Comparison of ENCODE assay signal across 9 mouse cellular contexts in the genomic region with DNA sequence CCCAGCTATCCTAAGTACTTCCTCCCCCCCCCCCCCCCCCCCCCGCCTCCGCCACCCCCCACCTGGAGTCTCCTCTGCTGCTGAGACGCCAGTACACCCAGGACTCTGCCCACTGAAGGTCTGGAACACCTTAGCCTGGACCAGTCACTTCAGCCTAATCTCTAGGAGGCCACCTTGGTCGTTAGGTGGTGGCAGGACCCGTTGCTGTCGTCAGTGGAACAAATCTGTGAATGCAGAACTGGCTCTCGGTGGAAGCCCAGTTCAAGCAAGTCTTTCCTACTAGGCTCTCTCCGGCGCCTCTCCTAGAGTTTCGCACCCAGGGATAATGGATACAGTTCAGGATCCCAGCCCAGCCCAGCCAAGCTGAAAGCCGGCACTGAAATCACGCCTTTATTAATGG. TPM values are rescaled to one million over a fixed set of nuclear protein-coding genes. Genes with fewer than 3 reads are reported as not detected.
DNase-seq lines count a peak whose midpoint lies in the region; ATAC-seq and TF ChIP-seq lines count a peak whose summit lies in the region.
"Had no signal": no experiment of that assay in that cellular context is flagged by ENCODE, and none has a peak within 500 bp of the region (broad histone marks: within the 10 kb centered on the region; RNA-seq: fewer than 3 reads in every experiment).

No protein-coding gene starts in this region.

- H3K9me3 ChIP-seq in hindbrain, embryonic 13.5 days, result no peaks in the 10 kb centered on the region
- no peaks in the 10 kb centered on the region for H3K9me3 ChIP-seq in lung, embryonic 16.5 days (ENCODE audit: control insufficient read depth, low read length)

- H3K4me2 ChIP-seq in hindbrain, embryonic 13.5 days, result peak overlapping the region; percentile 52
- H3K4me2 ChIP-seq in lung, embryonic 16.5 days (ENCODE audit: low read depth, low read length), result peak overlapping the region; percentile 62

- H3K27me3 ChIP-seq in hindbrain, embryonic 13.5 days, result peaks cover 56% of the 10 kb centered on the region
- peaks cover 40% of the 10 kb centered on the region for H3K27me3 ChIP-seq in lung, embryonic 16.5 days (ENCODE audit: control insufficient read depth, insufficient read depth, low read depth, low read length)

- no peak for ATAC-seq in hindbrain, embryonic 13.5 days (ENCODE audit: low FRiP score)
- no peak for ATAC-seq in lung, embryonic 16.5 days (ENCODE audit: low read depth)
- no peak for ATAC-seq in activated CD4-positive, CD25-positive, alpha-beta regulatory T cell, adult 4 months
- ATAC-seq: Patski had no signal

- TF ChIP-seq CTCF in bone marrow macrophage, adult 2 months (IDR thresholded peaks at IDR 0.05; ENCODE audit: low read depth, low read length), result no peak

- peaks cover 8% of the 10 kb centered on the region for H3K4me1 ChIP-seq in bone marrow macrophage, adult 2 months (ENCODE audit: control insufficient read depth, insufficient read depth, low read length)
- H3K4me1 ChIP-seq in hindbrain, embryonic 13.5 days (replicated peaks), result peaks cover 34% of the 10 kb centered on the region
- peaks cover 27% of the 10 kb centered on the region for H3K4me1 ChIP-seq in lung, embryonic 16.5 days (replicated peaks; ENCODE audit: control insufficient read depth, insufficient read depth, low read length)

- peak overlapping the region; percentile 47 for H3K4me3 ChIP-seq in bone marrow macrophage, adult 2 months (ENCODE audit: insufficient read depth, low read length)
- peak overlapping the region; percentile 26 for H3K4me3 ChIP-seq in hindbrain, embryonic 13.5 days
- H3K4me3 ChIP-seq in lung, embryonic 16.5 days (ENCODE audit: low read length), result peak overlapping the region; percentile 36

- peak; percentile 93 for DNase-seq in heart, adult 11 months
- DNase-seq in heart, postnatal 14 days, result no peak
- no peak for DNase-seq in cerebellum, postnatal 4 days (ENCODE audit: low spot score in 2 of 2)
- no peak for DNase-seq in layer of hippocampus, postnatal 25 days (ENCODE audit: extremely low spot score in 1 of 2, low spot score in 1 of 2)

- no peak for TF ChIP-seq POLR2A in bone marrow macrophage, adult 2 months (IDR thresholded peaks at IDR 0.05; ENCODE audit: borderline replicate concordance, low read depth, low read length)

- WGBS in hindbrain, embryonic 13.5 days, result 25% methylated on average over 10 of the region's 12 CpGs
- WGBS in lung, embryonic 16.5 days, result 12% methylated on average over 11 of the region's 12 CpGs

- no peaks in the 10 kb centered on the region for H3K36me3 ChIP-seq in hindbrain, embryonic 13.5 days
- H3K36me3 ChIP-seq in lung, embryonic 16.5 days (ENCODE audit: control insufficient read depth, insufficient read depth, low read length), result no peaks in the 10 kb centered on the region

- H3K9ac ChIP-seq in hindbrain, embryonic 13.5 days, result no peak overlapping the region
- H3K9ac ChIP-seq in lung, embryonic 16.5 days (ENCODE audit: low read length), result peak overlapping the region; percentile 42; the same call in 1 of the 2 replicates

- intact Hi-C loops in heart, postnatal 14 days (cut with DNase I), result loop anchor here (2.0 kb wide), 2 partner anchors 43 to 69 kb away; no protein-coding TSS in a partner anchor

- H3K27ac ChIP-seq in bone marrow macrophage, adult 2 months (ENCODE audit: insufficient read depth, low read depth, low read length), result peak overlapping the region; percentile 25; the same call in 1 of the 2 replicates
- H3K27ac ChIP-seq in hindbrain, embryonic 13.5 days, result no peak overlapping the region
- H3K27ac ChIP-seq in lung, embryonic 16.5 days (ENCODE audit: low read length), result peak overlapping the region; percentile 15; the same call in 1 of the 2 replicates

RNA-seq across cellular contexts. Expression of a gene that starts 4.5 kb away (rescaled TPM):
- total RNA-seq in heart, postnatal 14 days (2021), result 1 to 10 TPM; 1.6 to 3.1 TPM
- 1.0 TPM in 1 of 2 replicates, not detected in the other for polyA plus RNA-seq in bone marrow macrophage, adult 2 months (2012; ENCODE audit: insufficient read depth, insufficient read length, missing spikeins)
- polyA plus RNA-seq in hindbrain, embryonic 13.5 days (2015; fragmentation: Nextera tagmentation; extraction: Ambion mirVana), result 2.8 and 3.9 TPM in 2 replicates
- polyA plus RNA-seq in lung, embryonic 16.5 days (2015; fragmentation: Nextera tagmentation; extraction: Ambion mirVana), result 0.18 and 0.79 TPM in 2 replicates
- not detected for polyA plus RNA-seq in activated CD4-positive, CD25-positive, alpha-beta regulatory T cell, adult 4 months (2017; shearing (Covaris generic))
- 100 to 1,000 TPM; 183 to 201 TPM for total RNA-seq in layer of hippocampus, postnatal 25 days (2021)

RNA-seq across cellular contexts. Expression of a gene that starts 14.0 kb away (rescaled TPM):
- 1 to 10 TPM; 3.5 to 5.1 TPM for total RNA-seq in heart, postnatal 14 days (2021)
- not detected in 2 replicates for polyA plus RNA-seq in bone marrow macrophage, adult 2 months (2012; ENCODE audit: insufficient read depth, insufficient read length, missing spikeins)
- 0.13 and 0.30 TPM in 2 replicates for polyA plus RNA-seq in hindbrain, embryonic 13.5 days (2015; fragmentation: Nextera tagmentation; extraction: Ambion mirVana)
- 1.6 and 1.9 TPM in 2 replicates for polyA plus RNA-seq in lung, embryonic 16.5 days (2015; fragmentation: Nextera tagmentation; extraction: Ambion mirVana)
- polyA plus RNA-seq in activated CD4-positive, CD25-positive, alpha-beta regulatory T cell, adult 4 months (2017; shearing (Covaris generic)), result not detected
- total RNA-seq in layer of hippocampus, postnatal 25 days (2021), result not detected

RNA-seq across cellular contexts. Expression of a gene that starts 24.9 kb away (rescaled TPM):
- total RNA-seq in heart, postnatal 14 days (2021), result not detected
- polyA plus RNA-seq in bone marrow macrophage, adult 2 months (2012; ENCODE audit: insufficient read depth, insufficient read length, missing spikeins), result not detected in 2 replicates
- 0.30 and 0.39 TPM in 2 replicates for polyA plus RNA-seq in hindbrain, embryonic 13.5 days (2015; fragmentation: Nextera tagmentation; extraction: Ambion mirVana)
- 30.4 and 33.3 TPM in 2 replicates for polyA plus RNA-seq in lung, embryonic 16.5 days (2015; fragmentation: Nextera tagmentation; extraction: Ambion mirVana)
- not detected for polyA plus RNA-seq in activated CD4-positive, CD25-positive, alpha-beta regulatory T cell, adult 4 months (2017; shearing (Covaris generic))
- total RNA-seq in layer of hippocampus, postnatal 25 days (2021), result not detected

RNA-seq across cellular contexts. Expression of a gene that starts 51.9 kb away (rescaled TPM):
- total RNA-seq in heart, postnatal 14 days (2021), result 10 to 100 TPM; 57.8 to 60.2 TPM
- 107 and 110 TPM in 2 replicates for polyA plus RNA-seq in bone marrow macrophage, adult 2 months (2012; ENCODE audit: insufficient read depth, insufficient read length, missing spikeins)
- polyA plus RNA-seq in hindbrain, embryonic 13.5 days (2015; fragmentation: Nextera tagmentation; extraction: Ambion mirVana), result 256 and 265 TPM in 2 replicates
- 261 and 267 TPM in 2 replicates for polyA plus RNA-seq in lung, embryonic 16.5 days (2015; fragmentation: Nextera tagmentation; extraction: Ambion mirVana)
- polyA plus RNA-seq in activated CD4-positive, CD25-positive, alpha-beta regulatory T cell, adult 4 months (2017; shearing (Covaris generic)), result 10 to 100 TPM; 32.7 to 55.9 TPM
- total RNA-seq in layer of hippocampus, postnatal 25 days (2021), result 100 to 1,000 TPM; 117 TPM

RNA-seq across cellular contexts. Expression of a gene that starts 59.3 kb away (rescaled TPM):
- 10 to 100 TPM; 20.1 to 23.2 TPM for total RNA-seq in heart, postnatal 14 days (2021)
- not detected in 2 replicates for polyA plus RNA-seq in bone marrow macrophage, adult 2 months (2012; ENCODE audit: insufficient read depth, insufficient read length, missing spikeins)
- polyA plus RNA-seq in hindbrain, embryonic 13.5 days (2015; fragmentation: Nextera tagmentation; extraction: Ambion mirVana), result not detected in 2 replicates
- 0.57 and 0.62 TPM in 2 replicates for polyA plus RNA-seq in lung, embryonic 16.5 days (2015; fragmentation: Nextera tagmentation; extraction: Ambion mirVana)
- polyA plus RNA-seq in activated CD4-positive, CD25-positive, alpha-beta regulatory T cell, adult 4 months (2017; shearing (Covaris generic)), result not detected
- not detected for total RNA-seq in layer of hippocampus, postnatal 25 days (2021)
- polyA plus RNA-seq: Patski had no signal

Comparison
In these comparisons a context has a peak if more than half of its experiments do, and no peak if none do; other contexts are left out.
1. RNA of a gene that starts 24.9 kb away (polyA plus RNA-seq): 30.4 to 33.3 TPM in lung, embryonic 16.5 days; 0.30 to 0.39 TPM in hindbrain, embryonic 13.5 days, not detected in activated CD4-positive, CD25-positive, alpha-beta regulatory T cell, adult 4 months and not detected in bone marrow macrophage, adult 2 months; every median in the first group is over 10 times any median in the second.
2. Peak in every context shown above with its lines, with median percentiles within 50 percentile points of each other: H3K4me3 ChIP-seq.